Comparison of ENCODE assay signal across 8 mouse cellular contexts in the genomic region with DNA sequence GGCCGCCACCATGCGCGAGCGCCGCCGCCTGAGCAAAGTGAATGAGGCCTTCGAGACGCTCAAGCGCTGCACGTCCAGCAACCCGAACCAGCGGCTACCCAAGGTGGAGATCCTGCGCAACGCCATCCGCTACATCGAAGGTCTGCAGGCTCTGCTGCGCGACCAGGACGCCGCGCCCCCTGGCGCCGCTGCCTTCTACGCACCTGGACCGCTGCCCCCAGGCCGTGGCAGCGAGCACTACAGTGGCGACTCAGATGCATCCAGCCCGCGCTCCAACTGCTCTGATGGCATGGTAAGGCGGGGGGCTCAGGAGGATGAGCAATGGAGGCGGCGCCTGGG. TPM values are rescaled to one million over a fixed set of nuclear protein-coding genes. Genes with fewer than 3 reads are reported as not detected.
DNase-seq lines count a peak whose midpoint lies in the region; ATAC-seq and TF ChIP-seq lines count a peak whose summit lies in the region.

No protein-coding gene starts in this region.

- ATAC-seq in intestine, embryonic 14.5 days (replicated peaks; ENCODE audit: low FRiP score, low TSS enrichment, low read depth): no peak
- ATAC-seq in intestine, embryonic 16.5 days: no peak
- no peak for ATAC-seq in heart, postnatal 0 days (ENCODE audit: insufficient read depth, low read depth)
- ATAC-seq in midbrain, embryonic 16.5 days: peak; percentile 29; the same call in 1 of the 2 replicates

- peak; percentile 54 for TF ChIP-seq CTCF in heart, postnatal 0 days (IDR thresholded peaks at IDR 0.05; ENCODE audit: low read depth)

- H3K4me2 ChIP-seq in intestine, embryonic 14.5 days (ENCODE audit: low read length): peak overlapping the region; percentile 33
- H3K4me2 ChIP-seq in intestine, embryonic 16.5 days (ENCODE audit: low read depth, low read length): no peak overlapping the region
- no peak overlapping the region for H3K4me2 ChIP-seq in heart, postnatal 0 days (ENCODE audit: low read depth, low read length)
- H3K4me2 ChIP-seq in midbrain, embryonic 16.5 days (ENCODE audit: low read length): peak overlapping the region; percentile 53

- no peaks in the 10 kb centered on the region for H3K9me3 ChIP-seq in intestine, embryonic 14.5 days (ENCODE audit: control insufficient read depth, low read length)
- no peaks in the 10 kb centered on the region for H3K9me3 ChIP-seq in intestine, embryonic 16.5 days (ENCODE audit: control insufficient read depth, low read length)
- H3K9me3 ChIP-seq in embryonic facial prominence, embryonic 10.5 days: no peaks in the 10 kb centered on the region
- H3K9me3 ChIP-seq in heart, postnatal 0 days (replicated peaks; ENCODE audit: control insufficient read depth, low read length): no peaks in the 10 kb centered on the region
- H3K9me3 ChIP-seq in midbrain, embryonic 16.5 days (replicated peaks; ENCODE audit: control insufficient read depth, low read length, poor library complexity, severe bottlenecking): no peaks in the 10 kb centered on the region

- DNase-seq in intestine, embryonic 14.5 days (ENCODE audit: low spot score): peak; percentile 70
- peak; percentile 74 for DNase-seq in embryonic facial prominence, embryonic 10.5 days (ENCODE audit: low spot score)
- no peak for DNase-seq in heart, postnatal 0 days (ENCODE audit: low spot score)
- no peak for DNase-seq in spleen, postnatal 14 days (ENCODE audit: low spot score in 2 of 2)
- DNase-seq in adrenal gland, postnatal 14 days: no peak
- DNase-seq in layer of hippocampus, adult 9-10 months (ENCODE audit: low spot score): no peak

- WGBS in intestine, embryonic 14.5 days: under 1% methylated on average over 33 of the region's 33 CpGs
- under 1% methylated on average over 33 of the region's 33 CpGs for WGBS in intestine, embryonic 16.5 days
- under 1% methylated on average over 33 of the region's 33 CpGs for WGBS in embryonic facial prominence, embryonic 10.5 days
- WGBS in heart, postnatal 0 days: 0% methylated on average over 33 of the region's 33 CpGs
- WGBS in midbrain, embryonic 16.5 days: under 1% methylated on average over 33 of the region's 33 CpGs

- 0 out of 2 replicates have a peak, but pooled peaks cover 5% of the 10 kb centered on the region for H3K4me1 ChIP-seq in intestine, embryonic 14.5 days (replicated peaks; ENCODE audit: control insufficient read depth, insufficient read depth, low read length)
- H3K4me1 ChIP-seq in intestine, embryonic 16.5 days (ENCODE audit: control insufficient read depth, insufficient read depth, low read length): no peaks in the 10 kb centered on the region
- peaks cover 22% of the 10 kb centered on the region for H3K4me1 ChIP-seq in embryonic facial prominence, embryonic 10.5 days
- H3K4me1 ChIP-seq in heart, postnatal 0 days (ENCODE audit: control insufficient read depth, insufficient read depth): no peaks in the 10 kb centered on the region
- peaks cover 14% of the 10 kb centered on the region for H3K4me1 ChIP-seq in midbrain, embryonic 16.5 days (ENCODE audit: control insufficient read depth, insufficient read depth, low read length)

- TF ChIP-seq EP300 in heart, postnatal 0 days (IDR thresholded peaks at IDR 0.05; ENCODE audit: low read depth): no peak

- H3K27me3 ChIP-seq in intestine, embryonic 14.5 days (replicated peaks; ENCODE audit: control insufficient read depth, insufficient read depth, low read length): peaks cover 65% of the 10 kb centered on the region
- H3K27me3 ChIP-seq in intestine, embryonic 16.5 days (replicated peaks; ENCODE audit: control insufficient read depth, insufficient read depth, low read length): peaks cover 47% of the 10 kb centered on the region
- peaks cover 90% of the 10 kb centered on the region for H3K27me3 ChIP-seq in embryonic facial prominence, embryonic 10.5 days (replicated peaks; ENCODE audit: low read depth, poor library complexity, severe bottlenecking)
- peaks cover 81% of the 10 kb centered on the region for H3K27me3 ChIP-seq in heart, postnatal 0 days (ENCODE audit: control insufficient read depth, insufficient read depth, low read length)
- H3K27me3 ChIP-seq in midbrain, embryonic 16.5 days (ENCODE audit: control insufficient read depth, insufficient read depth, low read depth, low read length): peaks cover 58% of the 10 kb centered on the region

- H3K9ac ChIP-seq in intestine, embryonic 14.5 days (ENCODE audit: low read length): no peak overlapping the region
- no peak overlapping the region for H3K9ac ChIP-seq in intestine, embryonic 16.5 days (ENCODE audit: low read depth, low read length)
- H3K9ac ChIP-seq in heart, postnatal 0 days (replicated peaks; ENCODE audit: low read depth, low read length): no peak overlapping the region
- peak overlapping the region; percentile 31; the same call in 1 of the 2 replicates for H3K9ac ChIP-seq in midbrain, embryonic 16.5 days (ENCODE audit: low read depth, low read length)

- no peaks in the 10 kb centered on the region for H3K36me3 ChIP-seq in intestine, embryonic 14.5 days (ENCODE audit: control insufficient read depth, insufficient read depth, low read length)
- H3K36me3 ChIP-seq in intestine, embryonic 16.5 days (ENCODE audit: control insufficient read depth, insufficient read depth, low read length): no peaks in the 10 kb centered on the region
- no peaks in the 10 kb centered on the region for H3K36me3 ChIP-seq in embryonic facial prominence, embryonic 10.5 days (replicated peaks)
- no peaks in the 10 kb centered on the region for H3K36me3 ChIP-seq in heart, postnatal 0 days (replicated peaks; ENCODE audit: control insufficient read depth, insufficient read depth, low read length)
- no peaks in the 10 kb centered on the region for H3K36me3 ChIP-seq in midbrain, embryonic 16.5 days (ENCODE audit: control insufficient read depth, insufficient read depth, low read length)

- no peak overlapping the region for H3K27ac ChIP-seq in intestine, embryonic 14.5 days (ENCODE audit: low read depth)
- H3K27ac ChIP-seq in intestine, embryonic 16.5 days (ENCODE audit: low read length): no peak overlapping the region
- H3K27ac ChIP-seq in embryonic facial prominence, embryonic 10.5 days (replicated peaks): no peak overlapping the region
- H3K27ac ChIP-seq in heart, postnatal 0 days (ENCODE audit: low read depth): no peak overlapping the region
- no peak overlapping the region for H3K27ac ChIP-seq in midbrain, embryonic 16.5 days (ENCODE audit: low read length)

- H3K4me3 ChIP-seq in intestine, embryonic 14.5 days (ENCODE audit: low read depth, low read length): peak overlapping the region; percentile 16
- H3K4me3 ChIP-seq in intestine, embryonic 16.5 days (ENCODE audit: low read length): no peak overlapping the region
- H3K4me3 ChIP-seq in embryonic facial prominence, embryonic 10.5 days: peak overlapping the region; percentile 46
- peak overlapping the region; percentile 11; the same call in 1 of the 2 replicates for H3K4me3 ChIP-seq in heart, postnatal 0 days (ENCODE audit: low read depth, low read length)
- H3K4me3 ChIP-seq in midbrain, embryonic 16.5 days (ENCODE audit: low read depth, low read length): peak overlapping the region; percentile 29

RNA-seq across cellular contexts. Expression of gene Myod1, which starts 0.7 kb away (rescaled TPM):
- polyA plus RNA-seq in intestine, embryonic 14.5 days (2014; fragmentation: Nextera tagmentation; extraction: Ambion mirVana): not detected in 2 replicates
- polyA plus RNA-seq in intestine, embryonic 16.5 days (2015; fragmentation: Nextera tagmentation; extraction: Ambion mirVana): 0.07 and 0.12 TPM in 2 replicates
- polyA plus RNA-seq in embryonic facial prominence, embryonic 10.5 days (2016; fragmentation: Nextera tagmentation; extraction: Ambion mirVana): 0.62 and 2.0 TPM in 2 replicates
- not detected in 2 replicates for total RNA-seq in heart, postnatal 0 days (2014; rRNA removed; ENCODE audit: low replicate concordance)
- not detected in 2 replicates for polyA plus RNA-seq in heart, postnatal 0 days (2015; fragmentation: Nextera tagmentation; extraction: Ambion mirVana)
- polyA plus RNA-seq in midbrain, embryonic 16.5 days (2015; fragmentation: Nextera tagmentation; extraction: Ambion mirVana): 0.19 TPM in 1 of 2 replicates, not detected in the other
- not detected in 2 replicates for total RNA-seq in adrenal gland, postnatal 14 days (2021)

RNA-seq across cellular contexts. Expression of gene Kcnc1, which starts 19.3 kb away (rescaled TPM):
- 0.35 and 0.98 TPM in 2 replicates for polyA plus RNA-seq in intestine, embryonic 14.5 days (2014; fragmentation: Nextera tagmentation; extraction: Ambion mirVana)
- polyA plus RNA-seq in intestine, embryonic 16.5 days (2015; fragmentation: Nextera tagmentation; extraction: Ambion mirVana): 0.27 and 0.50 TPM in 2 replicates
- 0.58 and 0.69 TPM in 2 replicates for polyA plus RNA-seq in embryonic facial prominence, embryonic 10.5 days (2016; fragmentation: Nextera tagmentation; extraction: Ambion mirVana)
- 0.04 TPM in 1 of 2 replicates, not detected in the other for total RNA-seq in heart, postnatal 0 days (2014; rRNA removed; ENCODE audit: low replicate concordance)
- not detected in 2 replicates for polyA plus RNA-seq in heart, postnatal 0 days (2015; fragmentation: Nextera tagmentation; extraction: Ambion mirVana)
- polyA plus RNA-seq in midbrain, embryonic 16.5 days (2015; fragmentation: Nextera tagmentation; extraction: Ambion mirVana): 10.1 and 11.4 TPM in 2 replicates
- 0.44 and 0.56 TPM in 2 replicates for total RNA-seq in adrenal gland, postnatal 14 days (2021)

Comparison
In these comparisons a context has a peak if more than half of its experiments do, and no peak if none do; other contexts are left out.
1. H3K4me2 ChIP-seq: peak in intestine, embryonic 14.5 days (single experiment) and midbrain, embryonic 16.5 days (single experiment); none in intestine, embryonic 16.5 days (single experiment) and heart, postnatal 0 days (single experiment).
2. DNase-seq: peak in intestine, embryonic 14.5 days (single experiment) and embryonic facial prominence, embryonic 10.5 days (single experiment); none in heart, postnatal 0 days (single experiment), spleen, postnatal 14 days (0 of 2), adrenal gland, postnatal 14 days (single experiment) and layer of hippocampus, adult 9-10 months (single experiment).